Mouse (Mus musculus): ENCODE data around the gene Snap47.

- TF ChIP-seq CTCF (IDR thresholded peaks at IDR 0.05; ENCODE audit: low read depth, low read length), result no peak
- no peak for TF ChIP-seq GATA2 (IDR thresholded peaks at IDR 0.05; ENCODE audit: borderline replicate concordance, low read depth, low read length)
These were observed 29.6 kb downstream of the Snap47 start for GRCm38 (mm10) chr11:59421436-59421835.
